Mouse (Mus musculus): ENCODE results near the gene Tlr6. TPM values are rescaled to one million over a fixed set of nuclear protein-coding genes. Genes with fewer than 3 reads are reported as not detected.

Tlr6 gene
- 0.62 and 0.77 TPM in 2 replicates for polyA plus RNA-seq (2015; fragmentation: Nextera tagmentation; extraction: Ambion mirVana)

GRCm38 (mm10) chr5:64959843-64960230 lies at the start of gene Tlr6:
Gene Tlr6, minus strand, starts transcription at chr5:64960097.
- no peaks in the 10 kb centered on the region for H3K4me1 ChIP-seq (ENCODE audit: insufficient read depth, low read length)
- no peaks in the 10 kb centered on the region for H3K9me3 ChIP-seq (ENCODE audit: low read length)
- ATAC-seq (ENCODE audit: low FRiP score, low TSS enrichment), result no peak
- 76% methylated on average over 13 of the region's 13 CpGs for WGBS
- H3K4me3 ChIP-seq (ENCODE audit: low read length), result no peak within 1 kb of the TSS; the same call in 1 of the 2 replicates
- H3K4me2 ChIP-seq (replicated peaks; ENCODE audit: low read depth, low read length), result 0 out of 2 replicates have a peak within 1 kb of the TSS, but pooled peaks have one; percentile 4
- H3K9ac ChIP-seq (replicated peaks; ENCODE audit: low read length), result no peak within 1 kb of the TSS
- H3K27me3 ChIP-seq (ENCODE audit: insufficient read depth, low read length), result no peaks in the 10 kb centered on the region
- H3K27ac ChIP-seq (ENCODE audit: low read length), result no peak within 1 kb of the TSS; the same call in 1 of the 2 replicates
- H3K36me3 ChIP-seq (ENCODE audit: insufficient read depth, low read length), result no peaks in the 10 kb centered on the region

GRCm38 (mm10) chr5:65006011-65006491 lies 46.2 kb upstream of the Tlr6 start:
- ATAC-seq (ENCODE audit: low FRiP score, low TSS enrichment), result peak; percentile 59; the same call in 1 of the 2 replicates
- 26% methylated on average over 4 of the region's 4 CpGs for WGBS

GRCm38 (mm10) chr5:65005251-65005650 lies 45.4 kb upstream of the Tlr6 start:
- Histone ChIP-seq H3K9me3 (ENCODE audit: low read length) (no peaks in the 10 kb centered on the region), H3K9ac (replicated peaks; ENCODE audit: low read length) (no peak overlapping the region), H3K4me1 (ENCODE audit: insufficient read depth, low read length) (peaks cover 17% of the 10 kb centered on the region), H3K4me2 (replicated peaks; ENCODE audit: low read depth, low read length) (no peak overlapping the region), H3K36me3 (ENCODE audit: insufficient read depth, low read length) (peaks cover 26% of the 10 kb centered on the region), H3K27ac (ENCODE audit: low read length) (no peak overlapping the region), H3K4me3 (ENCODE audit: low read length) (no peak overlapping the region), H3K27me3 (ENCODE audit: insufficient read depth, low read length) (no peaks in the 10 kb centered on the region)
- WGBS, result 83% methylated on average over 4 of the region's 4 CpGs
- no peak for ATAC-seq (ENCODE audit: low FRiP score, low TSS enrichment)

More at GRCm38 (mm10) chr5:65006011-65006491, 46.2 kb upstream of the Tlr6 start:
- Histone ChIP-seq H3K4me3 (ENCODE audit: low read length) (no peak overlapping the region), H3K9me3 (ENCODE audit: low read length) (no peaks in the 10 kb centered on the region), H3K27ac (ENCODE audit: low read length) (no peak overlapping the region), H3K36me3 (ENCODE audit: insufficient read depth, low read length) (peaks cover 33% of the 10 kb centered on the region), H3K4me1 (ENCODE audit: insufficient read depth, low read length) (peaks cover 17% of the 10 kb centered on the region), H3K27me3 (ENCODE audit: insufficient read depth, low read length) (no peaks in the 10 kb centered on the region), H3K4me2 (replicated peaks; ENCODE audit: low read depth, low read length) (no peak overlapping the region), H3K9ac (replicated peaks; ENCODE audit: low read length) (no peak overlapping the region)

- H3K9me3 ChIP-seq (ENCODE audit: low read length), result no peaks in the 10 kb centered on the region
- H3K36me3 ChIP-seq (ENCODE audit: insufficient read depth, low read length), result peaks cover 14% of the 10 kb centered on the region
- H3K4me1 ChIP-seq (ENCODE audit: insufficient read depth, low read length), result peaks cover 17% of the 10 kb centered on the region
- 36% methylated on average over 7 of the region's 7 CpGs for WGBS
- H3K9ac ChIP-seq (replicated peaks; ENCODE audit: low read length), result no peak overlapping the region
- no peak overlapping the region for H3K4me2 ChIP-seq (replicated peaks; ENCODE audit: low read depth, low read length)
- no peak overlapping the region for H3K27ac ChIP-seq (ENCODE audit: low read length)
- no peak for ATAC-seq (ENCODE audit: low FRiP score, low TSS enrichment)
- H3K27me3 ChIP-seq (ENCODE audit: insufficient read depth, low read length), result no peaks in the 10 kb centered on the region
- H3K4me3 ChIP-seq (ENCODE audit: low read length), result no peak overlapping the region
Measured at GRCm38 (mm10) chr5:65003946-65004535, 44.1 kb upstream of the Tlr6 start.

- H3K9ac ChIP-seq (replicated peaks; ENCODE audit: low read length), result no peak overlapping the region
- ATAC-seq (ENCODE audit: low FRiP score, low TSS enrichment), result no peak
- no peaks in the 10 kb centered on the region for H3K27me3 ChIP-seq (ENCODE audit: insufficient read depth, low read length)
- peaks cover 12% of the 10 kb centered on the region; the same call in 1 of the 2 replicates for H3K36me3 ChIP-seq (ENCODE audit: insufficient read depth, low read length)
- H3K9me3 ChIP-seq (ENCODE audit: low read length), result no peaks in the 10 kb centered on the region
- H3K27ac ChIP-seq (ENCODE audit: low read length), result peak overlapping the region; percentile 35
- no peak overlapping the region for H3K4me2 ChIP-seq (replicated peaks; ENCODE audit: low read depth, low read length)
- H3K4me3 ChIP-seq (ENCODE audit: low read length), result no peak overlapping the region
- 54% methylated on average over 10 of the region's 10 CpGs for WGBS
- peaks cover 17% of the 10 kb centered on the region for H3K4me1 ChIP-seq (ENCODE audit: insufficient read depth, low read length)
Measured at GRCm38 (mm10) chr5:65002940-65003824, 43.3 kb upstream of the Tlr6 start.

GRCm38 (mm10) chr5:64995408-64995807 lies 35.5 kb upstream of the Tlr6 start:
- Histone ChIP-seq H3K9ac (replicated peaks; ENCODE audit: low read length) (no peak overlapping the region), H3K4me2 (replicated peaks; ENCODE audit: low read depth, low read length) (no peak overlapping the region), H3K4me1 (ENCODE audit: insufficient read depth, low read length) (no peaks in the 10 kb centered on the region), H3K36me3 (ENCODE audit: insufficient read depth, low read length) (peaks cover 14% of the 10 kb centered on the region), H3K9me3 (ENCODE audit: low read length) (no peaks in the 10 kb centered on the region), H3K4me3 (ENCODE audit: low read length) (no peak overlapping the region), H3K27ac (ENCODE audit: low read length) (no peak overlapping the region), H3K27me3 (ENCODE audit: insufficient read depth, low read length) (no peaks in the 10 kb centered on the region)
- ATAC-seq (ENCODE audit: low FRiP score, low TSS enrichment), result no peak
- 96% methylated on average over 2 of the region's 2 CpGs for WGBS

GRCm38 (mm10) chr5:64992540-64992939 lies 32.6 kb upstream of the Tlr6 start:
- Histone ChIP-seq H3K4me1 (ENCODE audit: insufficient read depth, low read length) (no peaks in the 10 kb centered on the region), H3K9me3 (ENCODE audit: low read length) (no peaks in the 10 kb centered on the region), H3K4me2 (replicated peaks; ENCODE audit: low read depth, low read length) (no peak overlapping the region), H3K27ac (ENCODE audit: low read length) (no peak overlapping the region), H3K4me3 (ENCODE audit: low read length) (no peak overlapping the region), H3K9ac (replicated peaks; ENCODE audit: low read length) (no peak overlapping the region), H3K36me3 (ENCODE audit: insufficient read depth, low read length) (peaks cover 15% of the 10 kb centered on the region), H3K27me3 (ENCODE audit: insufficient read depth, low read length) (no peaks in the 10 kb centered on the region)
- 74% methylated on average over 8 of the region's 8 CpGs for WGBS
- ATAC-seq (ENCODE audit: low FRiP score, low TSS enrichment), result no peak

GRCm38 (mm10) chr5:64989940-64990339 lies 30.0 kb upstream of the Tlr6 start:
- no peak overlapping the region for H3K9ac ChIP-seq (replicated peaks; ENCODE audit: low read length)
- peaks cover 13% of the 10 kb centered on the region for H3K36me3 ChIP-seq (ENCODE audit: insufficient read depth, low read length)
- H3K9me3 ChIP-seq (ENCODE audit: low read length), result no peaks in the 10 kb centered on the region
- no peak overlapping the region for H3K4me2 ChIP-seq (replicated peaks; ENCODE audit: low read depth, low read length)
- WGBS, result 97% methylated on average over 1 of the region's 1 CpGs
- no peaks in the 10 kb centered on the region for H3K27me3 ChIP-seq (ENCODE audit: insufficient read depth, low read length)
- H3K4me3 ChIP-seq (ENCODE audit: low read length), result no peak overlapping the region
- no peak for ATAC-seq (ENCODE audit: low FRiP score, low TSS enrichment)
- no peak overlapping the region for H3K27ac ChIP-seq (ENCODE audit: low read length)
- H3K4me1 ChIP-seq (ENCODE audit: insufficient read depth, low read length), result no peaks in the 10 kb centered on the region

- H3K9me3 ChIP-seq (ENCODE audit: low read length), result no peaks in the 10 kb centered on the region
- peaks cover 34% of the 10 kb centered on the region for H3K36me3 ChIP-seq (ENCODE audit: insufficient read depth, low read length)
- H3K4me3 ChIP-seq (ENCODE audit: low read length), result no peak overlapping the region
- no peak overlapping the region for H3K4me2 ChIP-seq (replicated peaks; ENCODE audit: low read depth, low read length)
- 54% methylated on average over 7 of the region's 7 CpGs for WGBS
- no peak for ATAC-seq (ENCODE audit: low FRiP score, low TSS enrichment)
- no peak overlapping the region for H3K9ac ChIP-seq (replicated peaks; ENCODE audit: low read length)
- no peaks in the 10 kb centered on the region for H3K27me3 ChIP-seq (ENCODE audit: insufficient read depth, low read length)
- H3K4me1 ChIP-seq (ENCODE audit: insufficient read depth, low read length), result no peaks in the 10 kb centered on the region
- H3K27ac ChIP-seq (ENCODE audit: low read length), result no peak overlapping the region
Measured at GRCm38 (mm10) chr5:64985971-64986370, 26.1 kb upstream of the Tlr6 start.

- H3K27me3 ChIP-seq (ENCODE audit: insufficient read depth, low read length), result no peaks in the 10 kb centered on the region
- no peaks in the 10 kb centered on the region for H3K4me1 ChIP-seq (ENCODE audit: insufficient read depth, low read length)
- H3K4me3 ChIP-seq (ENCODE audit: low read length), result no peak overlapping the region
- H3K27ac ChIP-seq (ENCODE audit: low read length), result no peak overlapping the region
- H3K4me2 ChIP-seq (replicated peaks; ENCODE audit: low read depth, low read length), result no peak overlapping the region
- WGBS, result 79% methylated on average over 8 of the region's 8 CpGs
- H3K36me3 ChIP-seq (ENCODE audit: insufficient read depth, low read length), result peaks cover 27% of the 10 kb centered on the region
- ATAC-seq (ENCODE audit: low FRiP score, low TSS enrichment), result no peak
- no peak overlapping the region for H3K9ac ChIP-seq (replicated peaks; ENCODE audit: low read length)
- H3K9me3 ChIP-seq (ENCODE audit: low read length), result no peaks in the 10 kb centered on the region
Measured at GRCm38 (mm10) chr5:64977128-64977527, 17.2 kb upstream of the Tlr6 start.
